Mouse (Mus musculus): ENCODE results near the gene Dazl. TPM values are rescaled to one million over a fixed set of nuclear protein-coding genes. Genes with fewer than 3 reads are reported as not detected.

Gene Dazl
- polyA plus RNA-seq (2017; shearing (Covaris generic)), result 0.18 TPM

DNA sequence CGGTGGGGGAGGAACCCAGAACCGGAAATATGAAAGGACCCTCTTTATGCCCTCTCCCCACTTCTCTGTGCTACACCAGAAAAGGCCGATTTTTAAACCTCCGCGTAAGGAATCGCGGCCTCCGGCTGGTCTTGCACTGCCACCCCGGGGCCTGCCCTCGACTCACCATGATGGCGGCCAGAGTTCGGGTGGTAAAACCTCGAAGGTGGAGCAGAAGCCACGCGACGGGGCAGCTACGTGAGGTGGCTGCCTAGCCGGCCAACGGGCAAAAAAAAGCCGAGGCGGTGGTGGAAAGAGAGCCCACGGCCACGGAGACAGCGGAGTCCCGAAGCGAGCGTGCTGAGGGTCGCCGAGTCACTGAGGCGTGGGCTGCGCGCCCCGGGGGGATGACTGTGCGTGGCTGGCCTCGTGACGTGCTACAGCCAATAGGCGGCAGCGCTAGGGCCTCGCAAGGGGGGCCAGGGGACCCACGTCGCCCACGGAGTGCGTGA is at the start of gene Dazl:
Dazl (minus strand) TSS at position 396 of the 491 bp plus-strand sequence.

Other genes with a start within 250 kb of the Dazl start
- 154 TPM for gene Rftn1, start 103.0 kb downstream of the Dazl start, polyA plus RNA-seq (2017; shearing (Covaris generic))
- 53.2 TPM for gene Plcl2, start 215.8 kb upstream of the Dazl start, polyA plus RNA-seq (2017; shearing (Covaris generic))

Measured in CD4-positive, CD25-positive, alpha-beta regulatory T cell (primary cell).